Mouse (Mus musculus): ENCODE measurements at regions not wholly inside any gene's neighbourhood (a gene's known extent, or its start where the extent isn't known, plus 50 kb on each side); places are given as distances from the start of the nearest gene placed in this dataset.

- H3K9ac ChIP-seq (ENCODE audit: low read length) = no peak overlapping the region
- H3K27ac ChIP-seq (replicated peaks; ENCODE audit: low read depth, low read length) = no peak overlapping the region
- H3K4me1 ChIP-seq (ENCODE audit: control insufficient read depth, insufficient read depth, low read length) = peaks cover 3% of the 10 kb centered on the region; the same call in 1 of the 2 replicates
- no peak overlapping the region for H3K4me2 ChIP-seq (ENCODE audit: low read depth, severe bottlenecking)
- no peak overlapping the region for H3K4me3 ChIP-seq (ENCODE audit: low read depth, low read length)
- DNase-seq (ENCODE audit: low spot score) (no peak), ATAC-seq (ENCODE audit: insufficient number of reproducible peaks, low FRiP score, low TSS enrichment, low read depth) (no peak)
- no peaks in the 10 kb centered on the region for H3K9me3 ChIP-seq (ENCODE audit: control insufficient read depth, low read length)
- 61% methylated on average over 4 of the region's 4 CpGs for WGBS
- H3K27me3 ChIP-seq (ENCODE audit: control insufficient read depth, insufficient read depth, low read length) = no peaks in the 10 kb centered on the region
- H3K36me3 ChIP-seq (ENCODE audit: control insufficient read depth, insufficient read depth, low read length) = no peaks in the 10 kb centered on the region
Observed at GRCm38 (mm10) chr11:18399561-18399960, 445.9 kb upstream of the Etaa1 start.

GRCm38 (mm10) chr11:18396397-18396796 lies 442.7 kb upstream of the Etaa1 start:
- Histone ChIP-seq H3K4me1 (ENCODE audit: control insufficient read depth, insufficient read depth, low read length) (peaks cover 3% of the 10 kb centered on the region; the same call in 1 of the 2 replicates), H3K36me3 (ENCODE audit: control insufficient read depth, insufficient read depth, low read length) (no peaks in the 10 kb centered on the region), H3K9me3 (ENCODE audit: control insufficient read depth, low read length) (no peaks in the 10 kb centered on the region), H3K9ac (ENCODE audit: low read length) (no peak overlapping the region), H3K4me3 (ENCODE audit: low read depth, low read length) (no peak overlapping the region), H3K27me3 (ENCODE audit: control insufficient read depth, insufficient read depth, low read length) (no peaks in the 10 kb centered on the region), H3K27ac (replicated peaks; ENCODE audit: low read depth, low read length) (no peak overlapping the region), H3K4me2 (ENCODE audit: low read depth, severe bottlenecking) (no peak overlapping the region)
- no peak for ATAC-seq (ENCODE audit: insufficient number of reproducible peaks, low FRiP score, low TSS enrichment, low read depth)
- WGBS = 32% methylated on average over 6 of the region's 6 CpGs
- DNase-seq (ENCODE audit: low spot score) = peak; percentile 29

GRCm38 (mm10) chr11:18395631-18396030 lies 442.0 kb upstream of the Etaa1 start:
- no peak overlapping the region for H3K4me2 ChIP-seq (ENCODE audit: low read depth, severe bottlenecking)
- no peak for DNase-seq (ENCODE audit: low spot score)
- H3K36me3 ChIP-seq (ENCODE audit: control insufficient read depth, insufficient read depth, low read length) = no peaks in the 10 kb centered on the region
- WGBS = 92% methylated on average over 4 of the region's 4 CpGs
- H3K27me3 ChIP-seq (ENCODE audit: control insufficient read depth, insufficient read depth, low read length) = no peaks in the 10 kb centered on the region
- peaks cover 3% of the 10 kb centered on the region; the same call in 1 of the 2 replicates for H3K4me1 ChIP-seq (ENCODE audit: control insufficient read depth, insufficient read depth, low read length)
- no peaks in the 10 kb centered on the region for H3K9me3 ChIP-seq (ENCODE audit: control insufficient read depth, low read length)
- H3K4me3 ChIP-seq (ENCODE audit: low read depth, low read length) = no peak overlapping the region
- H3K9ac ChIP-seq (ENCODE audit: low read length) = no peak overlapping the region
- no peak overlapping the region for H3K27ac ChIP-seq (replicated peaks; ENCODE audit: low read depth, low read length)
- no peak for ATAC-seq (ENCODE audit: insufficient number of reproducible peaks, low FRiP score, low TSS enrichment, low read depth)

GRCm38 (mm10) chr11:18372813-18373332 lies 419.2 kb upstream of the Etaa1 start:
- H3K4me1 ChIP-seq (ENCODE audit: control insufficient read depth, insufficient read depth, low read length) = no peaks in the 10 kb centered on the region
- no peaks in the 10 kb centered on the region for H3K9me3 ChIP-seq (ENCODE audit: control insufficient read depth, low read length)
- no peak for DNase-seq (ENCODE audit: low spot score)
- H3K4me2 ChIP-seq (ENCODE audit: low read depth, severe bottlenecking) = no peak overlapping the region
- 86% methylated on average over 6 of the region's 6 CpGs for WGBS
- no peak overlapping the region for H3K4me3 ChIP-seq (ENCODE audit: low read depth, low read length)
- no peaks in the 10 kb centered on the region for H3K27me3 ChIP-seq (ENCODE audit: control insufficient read depth, insufficient read depth, low read length)
- H3K27ac ChIP-seq (replicated peaks; ENCODE audit: low read depth, low read length) = no peak overlapping the region
- no peaks in the 10 kb centered on the region for H3K36me3 ChIP-seq (ENCODE audit: control insufficient read depth, insufficient read depth, low read length)
- no peak overlapping the region for H3K9ac ChIP-seq (ENCODE audit: low read length)
- ATAC-seq (ENCODE audit: insufficient number of reproducible peaks, low FRiP score, low TSS enrichment, low read depth) = no peak

- Histone ChIP-seq H3K9me3 (ENCODE audit: control insufficient read depth, low read length) (no peaks in the 10 kb centered on the region), H3K4me2 (ENCODE audit: low read depth, severe bottlenecking) (no peak overlapping the region), H3K27ac (replicated peaks; ENCODE audit: low read depth, low read length) (no peak overlapping the region), H3K4me3 (ENCODE audit: low read depth, low read length) (no peak overlapping the region), H3K9ac (ENCODE audit: low read length) (no peak overlapping the region), H3K27me3 (ENCODE audit: control insufficient read depth, insufficient read depth, low read length) (no peaks in the 10 kb centered on the region), H3K4me1 (ENCODE audit: control insufficient read depth, insufficient read depth, low read length) (no peaks in the 10 kb centered on the region), H3K36me3 (ENCODE audit: control insufficient read depth, insufficient read depth, low read length) (no peaks in the 10 kb centered on the region)
- ATAC-seq (ENCODE audit: insufficient number of reproducible peaks, low FRiP score, low TSS enrichment, low read depth) = no peak
- no peak for DNase-seq (ENCODE audit: low spot score)
- 33% methylated on average over 3 of the region's 3 CpGs for WGBS
Observed at GRCm38 (mm10) chr11:18371304-18371703, 417.6 kb upstream of the Etaa1 start.

GRCm38 (mm10) chr11:18370861-18371260 lies 417.2 kb upstream of the Etaa1 start:
- peak; percentile 27 for DNase-seq (ENCODE audit: low spot score)
- Histone ChIP-seq H3K27me3 (ENCODE audit: control insufficient read depth, insufficient read depth, low read length) (no peaks in the 10 kb centered on the region), H3K4me1 (ENCODE audit: control insufficient read depth, insufficient read depth, low read length) (no peaks in the 10 kb centered on the region), H3K9ac (ENCODE audit: low read length) (no peak overlapping the region), H3K4me2 (ENCODE audit: low read depth, severe bottlenecking) (no peak overlapping the region), H3K9me3 (ENCODE audit: control insufficient read depth, low read length) (no peaks in the 10 kb centered on the region), H3K27ac (replicated peaks; ENCODE audit: low read depth, low read length) (no peak overlapping the region), H3K36me3 (ENCODE audit: control insufficient read depth, insufficient read depth, low read length) (no peaks in the 10 kb centered on the region), H3K4me3 (ENCODE audit: low read depth, low read length) (no peak overlapping the region)
- 20% methylated on average over 3 of the region's 3 CpGs for WGBS
- no peak for ATAC-seq (ENCODE audit: insufficient number of reproducible peaks, low FRiP score, low TSS enrichment, low read depth)

GRCm38 (mm10) chr11:18354866-18355265 lies 401.2 kb upstream of the Etaa1 start:
- 84% methylated on average over 3 of the region's 3 CpGs for WGBS
- no peak overlapping the region for H3K4me3 ChIP-seq (ENCODE audit: low read depth, low read length)
- ATAC-seq (ENCODE audit: insufficient number of reproducible peaks, low FRiP score, low TSS enrichment, low read depth) (no peak), DNase-seq (ENCODE audit: low spot score) (no peak)
- H3K9me3 ChIP-seq (ENCODE audit: control insufficient read depth, low read length) = no peaks in the 10 kb centered on the region
- no peak overlapping the region for H3K9ac ChIP-seq (ENCODE audit: low read length)
- no peaks in the 10 kb centered on the region for H3K36me3 ChIP-seq (ENCODE audit: control insufficient read depth, insufficient read depth, low read length)
- H3K4me2 ChIP-seq (ENCODE audit: low read depth, severe bottlenecking) = no peak overlapping the region
- no peaks in the 10 kb centered on the region for H3K4me1 ChIP-seq (ENCODE audit: control insufficient read depth, insufficient read depth, low read length)
- H3K27ac ChIP-seq (replicated peaks; ENCODE audit: low read depth, low read length) = no peak overlapping the region
- no peaks in the 10 kb centered on the region for H3K27me3 ChIP-seq (ENCODE audit: control insufficient read depth, insufficient read depth, low read length)

- Histone ChIP-seq H3K4me3 (ENCODE audit: low read depth, low read length) (no peak overlapping the region), H3K9me3 (ENCODE audit: control insufficient read depth, low read length) (no peaks in the 10 kb centered on the region), H3K9ac (ENCODE audit: low read length) (no peak overlapping the region), H3K36me3 (ENCODE audit: control insufficient read depth, insufficient read depth, low read length) (no peaks in the 10 kb centered on the region), H3K27ac (replicated peaks; ENCODE audit: low read depth, low read length) (no peak overlapping the region), H3K4me1 (ENCODE audit: control insufficient read depth, insufficient read depth, low read length) (no peaks in the 10 kb centered on the region), H3K27me3 (ENCODE audit: control insufficient read depth, insufficient read depth, low read length) (no peaks in the 10 kb centered on the region), H3K4me2 (ENCODE audit: low read depth, severe bottlenecking) (no peak overlapping the region)
- WGBS = 85% methylated on average over 4 of the region's 4 CpGs
- ATAC-seq (ENCODE audit: insufficient number of reproducible peaks, low FRiP score, low TSS enrichment, low read depth) (no peak), DNase-seq (ENCODE audit: low spot score) (no peak)
Observed at GRCm38 (mm10) chr11:18354156-18354555, 400.5 kb upstream of the Etaa1 start.

- Histone ChIP-seq H3K27ac (replicated peaks; ENCODE audit: low read depth, low read length) (no peak overlapping the region), H3K9me3 (ENCODE audit: control insufficient read depth, low read length) (no peaks in the 10 kb centered on the region), H3K36me3 (ENCODE audit: control insufficient read depth, insufficient read depth, low read length) (no peaks in the 10 kb centered on the region), H3K9ac (ENCODE audit: low read length) (no peak overlapping the region), H3K4me2 (ENCODE audit: low read depth, severe bottlenecking) (no peak overlapping the region), H3K27me3 (ENCODE audit: control insufficient read depth, insufficient read depth, low read length) (no peaks in the 10 kb centered on the region), H3K4me1 (ENCODE audit: control insufficient read depth, insufficient read depth, low read length) (no peaks in the 10 kb centered on the region), H3K4me3 (ENCODE audit: low read depth, low read length) (no peak overlapping the region)
- no peak for DNase-seq (ENCODE audit: low spot score)
- 76% methylated on average over 3 of the region's 3 CpGs for WGBS
- no peak for ATAC-seq (ENCODE audit: insufficient number of reproducible peaks, low FRiP score, low TSS enrichment, low read depth)
Observed at GRCm38 (mm10) chr11:18347841-18348240, 394.2 kb upstream of the Etaa1 start.

All from limb, embryonic 11.5 days (tissue).